Mouse (Mus musculus) kidney, adult 2 months (tissue): ENCODE results near the gene Isg15.

Experiments used
- CTCF ChIP-seq: fragments of 200-500 bp; conservative IDR thresholded peaks from 2 replicates; pipeline ENCODE4 v1.5.1; 2011; ENCODE audit warnings: low read depth, mild to moderate bottlenecking, control low read depth, low read length, moderate library complexity, mixed read lengths; ENCODE audit not compliant: insufficient read depth, insufficient read length
- POLR2A ChIP-seq: fragments of 200-500 bp; IDR thresholded peaks from one replicate; pipeline ENCODE4 v1.6.1; 2011; ENCODE audit warnings: low read depth, low read length, control low read depth

DNA sequence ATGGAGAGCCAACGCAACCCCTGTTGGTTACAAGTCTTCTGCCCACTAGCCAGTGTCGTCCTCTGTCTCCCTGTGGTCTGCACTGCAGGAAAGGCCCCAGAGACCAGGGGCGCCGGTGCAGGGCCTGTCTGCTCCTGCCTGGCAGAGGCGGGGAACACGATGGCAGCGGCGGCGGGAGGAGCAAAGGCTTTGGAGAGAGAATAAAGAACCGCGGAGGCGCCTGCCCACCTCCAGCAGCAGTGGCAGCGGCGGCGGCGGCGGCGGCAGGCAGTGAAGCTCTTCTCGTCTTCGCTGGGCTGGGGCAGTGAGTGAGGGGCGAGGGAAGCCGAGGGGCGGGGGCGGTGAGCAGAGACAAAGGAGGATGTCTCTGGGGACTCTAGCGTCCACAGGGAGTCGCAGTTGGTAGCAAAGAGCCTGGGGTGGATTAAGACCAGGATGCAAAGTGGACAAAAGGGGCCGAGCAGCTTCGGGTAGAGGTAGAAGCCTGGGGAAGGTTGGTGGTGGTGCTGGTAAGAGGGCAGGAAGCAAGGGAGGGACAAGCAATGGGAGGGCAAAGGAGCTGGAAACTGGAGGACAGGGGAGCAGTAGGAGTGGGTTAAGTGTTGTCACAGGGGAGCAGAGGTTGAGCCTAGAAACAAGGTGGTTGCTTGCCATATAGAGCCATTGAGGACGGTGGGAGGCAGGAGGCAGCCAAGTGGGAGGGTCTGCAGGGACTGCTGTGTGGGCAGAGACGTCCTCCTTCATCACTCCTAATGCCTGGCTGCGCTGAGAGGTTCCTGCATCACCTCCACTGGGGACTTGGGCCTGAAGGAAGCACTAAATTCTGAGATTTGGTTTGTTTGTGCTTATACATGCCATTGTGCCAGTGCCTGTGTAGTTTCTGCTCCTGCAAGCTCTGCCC is 14.4 kb downstream of the Isg15 start:
- TF ChIP-seq CTCF (no peak), POLR2A (no peak)
